Mouse (Mus musculus) heart, embryonic 14.5 days (tissue): Measurements from ENCODE around the gene Nynrin. TPM values are rescaled to one million over a fixed set of nuclear protein-coding genes. Genes with fewer than 3 reads are reported as not detected.
A peak's percentile ranks its signal among the peaks of the same experiment; 100 is the strongest.

Experiments used
- ATAC-seq: fragments of 200-750 bp; cut with Nextera tagmentation; 2 replicates; pipeline ENCODE4 v1.8.0; 2017; ENCODE audit warnings: low read depth, moderate TSS enrichment; ENCODE audit not compliant: insufficient number of reproducible peaks, insufficient read depth, low FRiP score
- H3K27ac ChIP-seq, 2 experiments: fragments of 200-500 bp in 1 of 2; fragments of 300-500 bp in 1 of 2; sonication (generic) in 1 of 2; replicated peaks in 1 of 2; 2 replicates each; pipeline ENCODE4 v1.5.1; 2012 to 2014; ENCODE audit warnings: low read depth in 2 of 2, low read length in 2 of 2, control low read depth in 1 of 2, mild to moderate bottlenecking in 1 of 2, mixed read lengths in 1 of 2; ENCODE audit not compliant: control insufficient read depth in 1 of 2, insufficient read depth in 1 of 2
- H3K27me3 ChIP-seq: fragments of 300-500 bp; sonication (generic); 2 replicates; pipeline ENCODE4 v1.6.1; 2014; ENCODE audit warnings: mild to moderate bottlenecking, low read length, control low read depth; ENCODE audit not compliant: control insufficient read depth, insufficient read depth
- H3K36me3 ChIP-seq: fragments of 300-500 bp; sonication (generic); 2 replicates; pipeline ENCODE4 v1.6.1; 2014; ENCODE audit warnings: mild to moderate bottlenecking, control low read depth, low read length, mixed read lengths; ENCODE audit not compliant: control insufficient read depth, insufficient read depth
- H3K4me1 ChIP-seq, 2 experiments: fragments of 200-500 bp in 1 of 2; fragments of 300-500 bp in 1 of 2; sonication (generic) in 1 of 2; 2 replicates each; pipeline ENCODE4 v1.6.1; 2012 to 2014; ENCODE audit warnings: low read length in 2 of 2, control low read depth in 1 of 2, mixed read lengths in 1 of 2; ENCODE audit not compliant: control insufficient read depth in 2 of 2, insufficient read depth in 2 of 2
- H3K4me2 ChIP-seq: fragments of 300-500 bp; sonication (generic); 2 replicates; pipeline ENCODE4 v1.6.1; 2014; ENCODE audit warnings: mild to moderate bottlenecking, low read length
- H3K4me3 ChIP-seq, 2 experiments: fragments of 200-500 bp in 1 of 2; fragments of 300-500 bp in 1 of 2; sonication (generic) in 1 of 2; 2 replicates each; pipeline ENCODE4 v1.5.1; 2012 to 2014; ENCODE audit warnings: low read length in 2 of 2, mild to moderate bottlenecking in 2 of 2, control low read depth in 1 of 2, low read depth in 1 of 2, moderate library complexity in 1 of 2; ENCODE audit not compliant: control insufficient read depth in 1 of 2, insufficient read depth in 1 of 2
- H3K9ac ChIP-seq: fragments of 300-500 bp; sonication (generic); 2 replicates; pipeline ENCODE4 v1.6.1; 2014; ENCODE audit warnings: mild to moderate bottlenecking, low read length
- H3K9me3 ChIP-seq: fragments of 300-500 bp; sonication (generic); 2 replicates; pipeline ENCODE4 v1.6.1; 2016; ENCODE audit warnings: low read length, control low read depth; ENCODE audit not compliant: control insufficient read depth
- WGBS: fragments of 180-500 bp; shearing (Covaris S2); extraction: QIAGEN DNeasy Blood & Tissue Kit; methylation state at CpG from one replicate; pipeline ENCODE4 v1.1.7; 2014; 5-methylcytosine and 5-hydroxymethylcytosine counted together
- polyA plus RNA-seq: library from polyadenylated mRNA; unstranded; fragments of >200 nt; fragmentation: Nextera tagmentation; extraction: Ambion mirVana; gene quantifications from 2 replicates; pipeline ENCODE4 v1.2.1, GENCODE M21; 2014

Nynrin gene
- polyA plus RNA-seq, 1 experiment from 2014 or later, result 12.4 TPM

DNA sequence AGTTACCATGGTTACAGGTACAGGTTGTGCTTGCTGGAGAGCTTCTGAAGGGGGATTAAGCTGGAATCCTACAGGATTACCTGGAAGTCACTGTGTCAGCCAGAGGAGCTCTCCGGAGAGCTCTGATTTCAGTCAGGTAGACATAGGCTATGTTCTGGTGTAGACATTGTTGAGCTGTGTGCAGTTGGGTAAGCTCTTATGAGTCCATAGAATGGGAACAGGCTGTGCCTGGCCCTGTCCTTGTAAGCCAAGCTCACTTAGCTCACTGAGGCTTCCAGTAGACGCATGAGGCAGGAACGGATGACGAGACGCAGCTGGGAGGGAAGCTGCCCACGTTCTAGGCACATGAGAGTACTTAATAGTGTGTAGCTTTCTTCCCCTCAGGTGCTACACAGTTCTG, 8.4 kb downstream of the Nynrin start:
- Histone ChIP-seq H3K9me3 (no peaks in the 10 kb centered on the region), H3K9ac (0 out of 2 replicates have a peak overlapping the region, but pooled peaks have one; percentile 8), H3K4me3 (no peak overlapping the region), H3K27me3 (no peaks in the 10 kb centered on the region), H3K4me1 (peaks cover 23 to 50% of the 10 kb centered on the region in 2 experiments), H3K27ac (no peak overlapping the region), H3K36me3 (peaks cover 51% of the 10 kb centered on the region), H3K4me2 (no peak overlapping the region)
- ATAC-seq, result no peak
- 66% methylated on average over 6 of the region's 6 CpGs for WGBS

DNA sequence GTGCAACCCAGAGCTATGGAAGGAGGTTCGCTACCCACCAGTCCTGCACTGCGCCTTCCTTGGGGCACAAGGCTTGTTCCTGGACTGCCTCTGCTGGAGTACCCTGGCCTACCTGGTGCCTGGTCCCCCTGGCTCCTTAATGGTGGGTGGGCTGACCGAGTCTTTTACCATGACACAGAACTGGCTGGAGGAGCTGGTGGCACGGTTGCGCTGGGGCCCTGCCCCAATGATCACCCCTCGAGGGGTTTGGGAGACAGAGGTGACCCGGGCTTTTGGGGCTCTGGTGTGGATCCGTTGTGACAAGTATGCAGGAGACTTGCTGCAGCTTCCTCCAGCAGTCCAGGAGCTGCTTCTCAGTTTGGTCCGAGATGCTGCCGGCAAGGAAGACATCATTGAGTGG, 9.2 kb downstream of the Nynrin start:
- no peak overlapping the region for H3K4me2 ChIP-seq
- H3K9ac ChIP-seq, result no peak overlapping the region
- no peaks in the 10 kb centered on the region for H3K27me3 ChIP-seq
- 88% methylated on average over 10 of the region's 10 CpGs for WGBS
- no peak overlapping the region for H3K4me3 ChIP-seq
- H3K36me3 ChIP-seq, result peaks cover 55% of the 10 kb centered on the region
- H3K27ac ChIP-seq, result no peak overlapping the region
- peaks cover 19 to 42% of the 10 kb centered on the region in 2 experiments for H3K4me1 ChIP-seq
- no peaks in the 10 kb centered on the region for H3K9me3 ChIP-seq
- no peak for ATAC-seq

DNA sequence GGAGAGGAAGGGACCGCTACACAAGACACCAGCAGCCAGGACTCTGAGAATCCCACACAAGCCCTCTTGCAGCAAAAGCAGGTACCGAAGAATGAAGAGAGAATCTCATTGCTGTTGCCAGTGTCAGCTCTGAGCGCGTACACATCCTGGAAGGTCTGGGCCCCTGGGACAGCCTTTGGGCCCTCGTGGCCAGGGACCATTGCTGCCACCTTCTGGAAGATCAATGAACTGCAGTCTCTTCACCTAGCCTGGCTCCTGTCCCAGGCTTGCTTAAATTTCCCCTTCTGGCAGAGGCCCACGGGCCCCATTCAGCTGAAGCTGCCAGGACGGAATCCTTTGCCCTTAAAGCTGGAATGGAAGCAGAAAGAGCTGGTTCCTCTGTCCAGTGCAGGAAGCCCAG, 10.0 kb downstream of the Nynrin start:
- no peak for ATAC-seq
- no peak overlapping the region for H3K4me2 ChIP-seq
- no peaks in the 10 kb centered on the region for H3K9me3 ChIP-seq
- H3K4me1 ChIP-seq, result peaks cover 19 to 38% of the 10 kb centered on the region in 2 experiments
- WGBS, result 19% methylated on average over 7 of the region's 7 CpGs
- no peak overlapping the region; the same call in 1 of the 2 replicates for H3K9ac ChIP-seq
- no peak overlapping the region for H3K27ac ChIP-seq
- H3K4me3 ChIP-seq, result no peak overlapping the region
- no peaks in the 10 kb centered on the region for H3K27me3 ChIP-seq
- peaks cover 61% of the 10 kb centered on the region for H3K36me3 ChIP-seq

- Histone ChIP-seq H3K9me3 (no peaks in the 10 kb centered on the region), H3K36me3 (peaks cover 87% of the 10 kb centered on the region), H3K27me3 (no peaks in the 10 kb centered on the region), H3K9ac (no peak overlapping the region), H3K4me3 (no peak overlapping the region), H3K4me1 (peaks cover 7 to 13% of the 10 kb centered on the region in 2 experiments), H3K4me2 (no peak overlapping the region), H3K27ac (no peak overlapping the region)
- ATAC-seq, result no peak
- 36% methylated on average over 4 of the region's 4 CpGs for WGBS
Measured at GRCm38 (mm10) chr14:55866962-55867361, 13.2 kb downstream of the Nynrin start.

DNA sequence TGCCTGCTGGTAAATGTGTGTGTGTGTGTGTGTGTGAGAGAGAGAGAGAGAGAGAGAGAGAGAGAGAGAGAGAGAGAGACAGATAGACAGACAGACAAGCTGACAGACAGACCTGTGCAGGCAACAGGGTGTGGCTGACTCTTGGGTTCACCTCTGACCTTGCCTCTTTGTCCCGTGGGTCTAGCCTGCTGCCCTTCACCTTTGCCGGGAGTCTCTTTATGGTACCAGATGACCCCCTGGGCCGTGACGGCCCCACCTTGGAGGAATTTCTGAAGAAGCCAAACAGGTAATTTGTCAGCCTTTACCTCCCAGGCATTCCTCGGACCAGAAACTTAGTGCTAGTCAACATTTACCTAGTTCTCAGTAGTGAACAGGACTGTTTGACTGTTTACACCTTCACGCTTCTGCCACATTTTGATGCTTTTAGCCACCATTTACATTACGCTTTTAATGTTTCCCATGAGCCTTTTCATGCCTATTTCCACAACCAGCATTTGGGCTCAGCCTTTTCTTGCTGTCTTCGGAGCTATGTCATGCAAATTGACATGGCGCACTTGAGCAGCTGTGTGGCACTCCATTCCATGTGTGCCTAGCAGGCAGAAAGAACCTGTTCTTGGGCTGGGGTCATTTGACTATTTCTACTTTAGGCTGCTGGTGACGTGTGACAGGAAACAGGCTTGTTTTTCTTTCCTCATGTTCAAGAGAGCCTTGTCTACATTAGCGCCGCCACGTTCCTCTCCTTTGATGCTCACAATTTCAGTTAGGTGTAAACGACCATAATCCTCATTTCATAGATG, 14.6 kb downstream of the Nynrin start:
- 81% methylated on average over 14 of the region's 14 CpGs for WGBS
- H3K4me3 ChIP-seq, result no peak overlapping the region
- H3K27ac ChIP-seq, result no peak overlapping the region
- no peaks in the 10 kb centered on the region for H3K27me3 ChIP-seq
- no peaks in the 10 kb centered on the region for H3K9me3 ChIP-seq
- H3K4me2 ChIP-seq, result no peak overlapping the region
- H3K9ac ChIP-seq, result no peak overlapping the region
- peaks cover 8 to 12% of the 10 kb centered on the region in 2 experiments for H3K4me1 ChIP-seq
- H3K36me3 ChIP-seq, result peaks cover 100% of the 10 kb centered on the region
- no peak for ATAC-seq

DNA sequence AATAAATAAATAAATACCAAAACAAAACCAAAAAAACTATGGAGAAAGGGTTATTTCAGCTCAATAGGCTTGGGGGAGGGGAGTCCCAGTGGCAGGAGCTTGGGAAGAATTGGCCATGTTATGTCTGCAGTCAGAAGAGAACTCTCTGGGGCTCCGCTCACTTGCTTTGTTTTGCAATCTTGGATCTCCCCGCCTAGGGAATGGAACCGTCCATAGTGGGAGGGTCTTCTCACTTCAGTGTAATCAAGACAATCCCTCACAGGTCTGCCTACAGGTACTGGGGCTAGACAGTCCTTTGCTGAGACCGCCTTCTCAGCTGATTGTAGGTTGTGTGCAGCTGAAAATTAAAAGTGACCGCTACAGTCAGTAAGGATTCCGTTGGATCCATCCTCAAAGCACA, 15.7 kb downstream of the Nynrin start:
- ATAC-seq, result no peak
- Histone ChIP-seq H3K27ac (no peak overlapping the region), H3K4me1 (peaks cover 9 to 14% of the 10 kb centered on the region in 2 experiments), H3K4me2 (no peak overlapping the region), H3K4me3 (no peak overlapping the region), H3K27me3 (no peaks in the 10 kb centered on the region), H3K9ac (no peak overlapping the region), H3K36me3 (peaks cover 89% of the 10 kb centered on the region), H3K9me3 (no peaks in the 10 kb centered on the region)
- 94% methylated on average over 6 of the region's 6 CpGs for WGBS

DNA sequence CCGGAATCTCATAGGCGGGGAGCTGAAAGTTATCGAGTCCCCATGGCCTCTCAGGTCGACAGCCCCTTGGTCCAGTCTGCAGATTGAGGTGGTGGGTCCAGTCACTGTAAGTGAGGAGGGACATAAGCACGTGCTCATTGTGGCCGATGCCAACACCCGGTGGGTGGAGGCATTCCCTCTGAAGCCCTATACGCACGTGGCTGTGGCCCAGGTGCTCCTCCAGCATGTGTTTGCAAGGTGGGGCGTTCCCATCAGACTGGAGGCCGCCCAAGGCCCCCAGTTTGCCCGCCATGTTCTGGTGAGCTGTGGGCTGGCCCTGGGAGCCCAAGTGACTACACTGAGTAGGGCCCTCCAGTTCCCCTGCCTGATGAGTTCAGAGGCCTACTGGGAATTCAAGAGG, 18.2 kb downstream of the Nynrin start:
- Histone ChIP-seq H3K36me3 (peaks cover 64% of the 10 kb centered on the region), H3K4me3 (no peak overlapping the region), H3K4me1 (peaks cover 9 to 14% of the 10 kb centered on the region in 2 experiments), H3K9ac (no peak overlapping the region), H3K9me3 (no peaks in the 10 kb centered on the region), H3K4me2 (no peak overlapping the region), H3K27ac (no peak overlapping the region), H3K27me3 (no peaks in the 10 kb centered on the region)
- 89% methylated on average over 12 of the region's 12 CpGs for WGBS
- ATAC-seq, result no peak
